Mouse (Mus musculus): ENCODE results near the gene Plxnb1.

Gene Plxnb1

GRCm38 (mm10) chr9:109102541-109102940 lies 7.4 kb downstream of the Plxnb1 start:
- DNase-seq (ENCODE audit: low read depth, low spot score) = no peak

DNA sequence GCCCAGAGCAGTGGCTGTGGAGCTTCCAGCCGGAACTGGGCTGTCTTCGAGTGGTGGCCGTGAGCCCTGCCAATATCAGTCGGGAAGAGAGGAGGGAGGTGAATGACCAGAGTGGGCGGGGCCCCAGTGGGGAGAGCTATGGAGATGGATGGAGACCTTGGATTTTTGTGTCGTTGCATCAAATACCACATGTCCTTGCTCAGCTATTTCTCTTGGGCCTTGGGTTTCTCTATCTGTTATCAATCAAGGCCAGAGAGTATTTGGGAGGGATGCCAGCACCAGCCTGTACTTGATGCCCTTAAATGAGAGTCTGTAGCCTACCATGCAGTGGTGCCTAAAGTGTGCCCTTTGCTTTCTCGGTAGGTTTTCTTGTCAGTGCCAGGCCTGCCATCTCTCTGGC lies 8.1 kb downstream of the Plxnb1 start:
- no peak for DNase-seq (ENCODE audit: low read depth, low spot score)

DNA sequence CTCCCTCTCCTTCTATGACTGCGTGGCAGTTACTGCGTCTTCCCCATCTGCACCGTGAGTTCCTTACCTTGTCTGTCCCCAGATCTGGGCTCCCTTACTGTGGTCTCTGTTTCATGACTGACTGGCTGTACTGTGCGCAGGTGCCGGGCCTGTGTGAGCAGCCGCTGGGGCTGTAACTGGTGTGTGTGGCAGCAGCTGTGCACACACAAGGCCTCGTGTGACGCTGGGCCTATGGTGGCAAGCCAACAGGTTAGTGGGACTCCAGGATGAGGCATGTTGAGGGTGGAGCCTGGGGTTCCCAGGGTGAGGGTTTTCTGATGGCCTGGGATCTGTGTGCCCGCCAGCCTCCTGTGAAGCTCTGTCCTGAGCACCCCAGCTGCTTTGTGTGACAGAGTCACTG lies 8.9 kb downstream of the Plxnb1 start:
- DNase-seq (ENCODE audit: low read depth, low spot score) = no peak

DNA sequence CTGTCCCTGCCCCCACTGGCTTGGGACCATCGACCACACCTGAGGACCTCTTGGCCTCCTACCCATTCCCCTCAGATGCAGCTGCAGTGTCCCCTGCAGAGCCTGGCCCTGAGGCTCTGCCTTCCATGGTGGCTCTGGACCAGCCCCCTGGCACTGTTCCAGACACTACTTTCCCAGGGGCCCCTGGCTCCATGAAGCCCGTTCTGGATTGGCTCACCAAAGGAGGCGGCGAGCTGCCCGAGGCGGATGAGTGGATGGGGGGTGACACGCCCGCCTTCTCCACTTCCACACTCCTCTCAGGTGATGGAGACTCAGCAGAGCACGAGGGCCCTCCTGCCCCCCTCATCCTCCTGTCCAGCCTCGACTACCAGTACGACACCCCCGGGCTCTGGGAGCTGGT lies 9.8 kb downstream of the Plxnb1 start:
- no peak for DNase-seq (ENCODE audit: low read depth, low spot score)

GRCm38 (mm10) chr9:109105648-109106047 lies 10.5 kb downstream of the Plxnb1 start:
- DNase-seq (ENCODE audit: low read depth, low spot score) = no peak

DNA sequence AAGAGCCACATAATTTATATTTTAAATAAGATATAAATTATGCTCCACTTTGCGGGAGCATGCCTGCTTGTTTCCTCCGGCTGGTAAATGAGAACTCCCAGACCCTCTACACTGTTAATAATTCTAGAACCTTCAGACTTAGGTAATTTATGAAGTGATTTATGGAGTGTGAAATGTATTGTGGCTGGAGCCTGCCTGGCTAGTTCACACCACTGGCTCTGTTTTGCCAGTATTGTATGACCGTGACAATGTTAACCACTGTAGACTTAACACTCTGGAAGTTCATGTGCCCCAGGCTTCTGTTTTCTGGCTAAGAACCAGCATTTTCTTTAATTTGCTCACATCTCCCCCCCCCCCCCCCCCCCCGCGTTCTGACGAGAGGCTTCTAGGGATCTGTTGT lies 12.2 kb downstream of the Plxnb1 start:
- no peak for DNase-seq (ENCODE audit: low read depth, low spot score)

GRCm38 (mm10) chr9:109110240-109110639 lies 15.1 kb downstream of the Plxnb1 start:
- no peak for DNase-seq (ENCODE audit: low read depth, low spot score)

DNA sequence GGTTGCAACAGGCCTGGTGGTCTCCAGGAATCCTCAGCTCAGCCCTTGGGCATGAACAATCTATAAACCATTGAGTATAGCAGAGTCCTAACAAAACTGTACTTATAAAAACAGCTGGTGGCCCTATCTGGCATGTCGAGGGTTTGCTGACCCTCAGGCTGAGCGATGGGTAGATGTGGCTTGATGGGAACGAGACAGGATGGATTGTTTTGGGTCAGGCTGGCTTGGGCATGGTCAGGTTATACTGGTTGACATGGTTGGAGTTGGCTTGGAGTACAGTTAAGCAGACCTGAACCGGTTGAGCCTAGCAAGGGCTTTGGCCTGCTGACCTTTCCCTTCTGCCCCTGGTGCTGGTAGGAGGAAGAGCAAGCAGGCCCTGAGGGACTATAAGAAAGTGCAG lies 15.9 kb downstream of the Plxnb1 start:
- DNase-seq (ENCODE audit: low read depth, low spot score) = no peak

GRCm38 (mm10) chr9:109111591-109111990 lies 16.4 kb downstream of the Plxnb1 start:
- no peak for DNase-seq (ENCODE audit: low read depth, low spot score)

DNA sequence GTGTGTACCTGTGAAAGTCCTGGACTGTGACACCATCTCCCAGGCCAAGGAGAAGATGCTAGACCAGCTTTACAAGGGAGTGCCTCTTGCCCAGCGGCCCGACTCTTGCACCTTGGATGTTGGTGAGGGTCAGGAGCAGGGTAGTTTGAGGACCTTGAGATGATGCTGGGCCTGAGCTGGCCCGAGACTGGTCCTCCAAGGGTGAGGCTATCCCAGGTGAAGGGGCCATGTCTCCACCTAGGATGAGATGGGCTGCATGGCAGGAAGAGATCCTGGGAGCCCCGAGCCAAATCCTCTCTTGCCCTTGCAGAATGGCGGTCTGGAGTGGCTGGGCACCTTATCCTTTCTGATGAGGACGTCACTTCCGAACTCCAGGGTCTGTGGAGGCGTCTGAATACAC lies 18.1 kb downstream of the Plxnb1 start:
- DNase-seq (ENCODE audit: low read depth, low spot score) = no peak

GRCm38 (mm10) chr9:109114276-109114675 lies 19.1 kb downstream of the Plxnb1 start:
- no peak for DNase-seq (ENCODE audit: low read depth, low spot score)

- DNase-seq (ENCODE audit: low read depth, low spot score) = no peak
These were observed 19.7 kb downstream of the Plxnb1 start for GRCm38 (mm10) chr9:109114871-109115270.

GRCm38 (mm10) chr9:109116205-109116604 lies 21.0 kb downstream of the Plxnb1 start:
- DNase-seq (ENCODE audit: low read depth, low spot score) = no peak

DNA sequence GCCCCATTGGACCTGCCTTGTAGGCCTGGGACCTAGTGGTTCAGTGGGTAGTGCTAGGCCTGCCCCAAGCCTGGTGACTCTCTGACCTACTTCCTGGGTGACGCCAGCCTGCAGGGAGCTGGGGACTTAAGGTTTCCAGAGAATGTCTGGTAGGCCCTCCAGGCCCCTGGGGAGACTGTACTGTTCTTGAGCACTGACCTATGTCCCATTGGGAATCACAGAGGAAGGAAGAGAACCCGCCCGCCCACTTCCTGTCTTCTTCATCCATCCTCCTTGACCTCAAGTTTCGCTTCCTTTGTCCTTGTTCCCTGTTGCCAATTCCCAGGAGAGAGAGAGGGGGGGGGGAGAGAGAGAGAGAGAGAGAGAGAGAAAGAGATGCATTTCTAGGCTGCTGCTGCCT lies 22.9 kb downstream of the Plxnb1 start:
- DNase-seq (ENCODE audit: low read depth, low spot score) = no peak

DNA sequence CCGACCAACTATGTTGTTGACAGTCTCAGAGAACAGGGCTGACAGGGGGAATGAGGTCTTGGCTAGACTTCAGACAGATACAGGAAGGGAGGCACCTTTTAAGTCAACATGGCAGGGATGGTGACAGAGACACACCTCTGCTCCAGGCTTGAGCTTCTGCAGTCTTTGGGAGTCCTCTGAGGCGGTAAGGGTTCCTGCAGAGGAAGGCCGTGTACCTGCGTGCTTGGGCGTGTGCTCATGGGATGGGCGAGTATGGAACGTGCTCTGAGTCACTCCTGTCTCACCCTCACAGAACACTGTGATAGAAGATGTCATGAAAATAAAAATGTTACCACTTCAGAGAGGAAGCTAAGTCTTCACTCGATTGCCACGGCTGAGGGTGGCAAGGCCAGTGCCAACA lies 24.4 kb downstream of the Plxnb1 start:
- no peak for DNase-seq (ENCODE audit: low read depth, low spot score)

GRCm38 (mm10) chr9:109120956-109121355 lies 25.8 kb downstream of the Plxnb1 start:
- DNase-seq (ENCODE audit: low read depth, low spot score) = no peak

DNA sequence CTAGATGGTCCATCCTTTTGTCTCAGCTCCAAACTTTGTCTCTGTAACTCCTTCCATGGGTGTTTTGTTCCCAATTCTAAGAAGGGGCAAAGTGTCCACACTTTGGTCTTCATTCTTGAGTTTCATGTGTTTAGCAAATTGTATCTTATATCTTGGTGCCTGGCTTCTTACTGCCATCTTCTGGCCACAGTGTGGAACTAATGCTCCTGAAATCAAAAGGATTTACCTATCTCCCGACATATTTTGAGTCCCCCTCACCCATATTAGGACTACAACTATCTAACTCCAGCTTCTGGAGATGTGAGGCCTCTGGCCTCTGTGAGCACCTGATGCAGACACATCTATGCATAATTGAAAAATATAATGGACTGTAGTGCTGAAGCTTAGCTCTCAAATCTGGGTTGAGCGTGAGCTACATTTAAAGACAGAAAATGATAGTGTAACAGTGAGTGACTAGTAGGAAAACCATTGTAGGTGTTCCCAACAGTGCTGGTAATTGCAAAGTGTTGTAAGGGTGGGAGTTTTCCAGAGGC lies 27.4 kb downstream of the Plxnb1 start:
- DNase-seq (ENCODE audit: low read depth, low spot score) = no peak

DNA sequence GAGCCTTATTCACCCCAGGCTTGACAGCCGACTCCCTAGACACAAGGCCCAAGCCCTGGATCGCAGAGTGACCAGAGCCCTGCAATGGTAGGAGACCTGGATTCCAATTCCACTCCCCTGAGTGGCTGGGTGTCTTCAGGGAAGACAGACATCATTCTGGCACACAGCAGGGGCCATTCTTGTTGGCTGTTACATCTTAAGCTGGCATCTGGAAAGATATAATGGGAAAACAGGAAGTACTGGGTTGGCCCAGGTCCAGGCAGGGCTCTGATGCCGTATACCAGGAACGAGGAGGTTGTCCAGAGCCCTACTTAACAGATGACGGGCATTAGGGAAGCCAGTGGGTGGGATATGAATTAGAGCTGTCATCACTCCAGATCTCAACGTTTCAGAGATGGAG lies 28.1 kb downstream of the Plxnb1 start:
- DNase-seq (ENCODE audit: low read depth, low spot score) = no peak

- no peak for DNase-seq (ENCODE audit: low read depth, low spot score)
These were observed 29.0 kb downstream of the Plxnb1 start for GRCm38 (mm10) chr9:109124164-109124563.

- no peak for DNase-seq (ENCODE audit: low read depth, low spot score)
These were observed 29.9 kb downstream of the Plxnb1 start for GRCm38 (mm10) chr9:109125043-109125442.

- no peak for DNase-seq (ENCODE audit: low read depth, low spot score)
These were observed 30.3 kb downstream of the Plxnb1 start for GRCm38 (mm10) chr9:109125481-109125880.

DNA sequence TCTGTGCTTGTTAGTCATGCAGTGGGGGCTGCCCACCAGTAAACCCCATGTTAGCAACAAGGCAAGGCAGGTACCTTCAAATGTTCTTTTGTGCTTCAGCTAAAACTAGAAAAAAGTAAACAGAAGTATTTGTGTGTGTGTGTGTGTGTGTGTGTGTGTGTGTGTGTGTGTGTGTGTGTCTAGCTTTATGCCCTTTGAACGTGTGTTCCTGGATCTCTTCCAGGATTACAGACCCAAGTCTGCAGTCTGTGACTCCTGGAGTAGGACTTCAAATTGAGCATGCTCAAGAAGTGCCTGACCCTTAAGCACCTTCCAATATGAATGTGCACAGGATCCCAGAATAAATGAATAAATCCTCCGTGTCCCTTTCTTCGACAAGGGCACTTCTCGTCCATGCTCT lies 31.9 kb downstream of the Plxnb1 start:
- no peak for DNase-seq (ENCODE audit: low read depth, low spot score)

- no peak for DNase-seq (ENCODE audit: low read depth, low spot score)
These were observed 33.0 kb downstream of the Plxnb1 start for GRCm38 (mm10) chr9:109128211-109128610.

DNA sequence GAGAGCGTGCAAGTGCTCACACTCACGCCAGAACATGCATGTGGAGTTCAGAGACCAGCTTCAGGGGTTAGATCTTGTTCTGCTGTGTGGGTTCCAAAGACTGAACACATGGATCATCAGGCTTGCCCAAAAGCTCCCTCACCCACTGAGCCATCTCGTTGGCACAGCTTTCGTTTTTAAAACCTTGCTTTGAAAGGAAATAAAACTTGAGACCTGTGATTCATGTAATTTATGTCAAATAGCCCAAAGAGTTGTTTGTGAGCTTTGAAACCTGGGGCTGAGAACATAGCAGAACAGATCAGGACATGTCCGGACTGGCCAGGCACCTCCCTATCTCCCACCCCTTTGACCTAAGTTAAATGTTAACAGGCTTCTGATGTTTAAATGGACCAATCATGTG lies 34.9 kb downstream of the Plxnb1 start:
- DNase-seq (ENCODE audit: low read depth, low spot score) = no peak
